In the genomic region with DNA sequence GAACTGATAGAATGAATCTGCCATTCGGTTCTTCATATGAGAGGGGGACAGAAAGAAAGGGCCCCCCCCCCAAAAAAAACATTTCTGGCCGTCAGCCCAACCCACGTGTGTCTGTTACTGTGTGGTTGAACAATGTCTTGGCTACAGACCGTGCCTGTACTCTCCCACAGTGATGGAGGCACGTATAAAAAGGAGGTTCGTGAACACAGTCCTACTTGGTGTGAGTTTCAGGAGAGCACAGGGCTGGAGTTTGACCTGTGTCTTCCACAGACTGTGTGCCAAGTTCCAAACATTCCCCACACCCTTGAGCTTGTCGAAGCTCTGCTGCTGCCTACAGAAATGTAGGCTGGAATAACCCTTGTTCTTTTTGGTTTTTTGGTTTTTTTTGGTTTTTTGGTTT, we compare ENCODE assay signal across 14 mouse cellular contexts. TPM values are rescaled to one million over a fixed set of nuclear protein-coding genes. Genes with fewer than 3 reads are reported as not detected.
DNase-seq lines count a peak whose midpoint lies in the region; ATAC-seq and TF ChIP-seq lines count a peak whose summit lies in the region.
"Had no signal": no experiment of that assay in that cellular context is flagged by ENCODE, and none has a peak within 500 bp of the region (broad histone marks: within the 10 kb centered on the region; RNA-seq: fewer than 3 reads in every experiment).

No protein-coding gene starts in this region.

- 0 out of 2 replicates have a peak, but pooled peaks have one; percentile 19 for ATAC-seq in midbrain, embryonic 16.5 days

- WGBS in kidney, adult 2 months: 18% methylated on average over 7 of the region's 7 CpGs
- 70% methylated on average over 7 of the region's 7 CpGs for WGBS in midbrain, embryonic 16.5 days
- WGBS in midbrain, embryonic 10.5 days: 70% methylated on average over 7 of the region's 7 CpGs

- intact Hi-C loops in left cerebral cortex, adult 2 months (cut with DNase I): loop anchor here (5.0 to 10.0 kb wide), 3 partner anchors 72 to 814 kb away; partner anchors contain the start of genes Btaf1 and Pcgf5
- intact Hi-C loops in left cerebral cortex, postnatal 14 days (cut with DNase I): loop anchor here (10.0 kb wide), 1 partner anchor 234 kb away; the partner anchor contains the start of gene Pcgf5

- TF ChIP-seq POLR2A in kidney, adult 2 months (IDR thresholded peaks at IDR 0.05; ENCODE audit: low read depth, low read length): no peak

- no peaks in the 10 kb centered on the region for H3K4me1 ChIP-seq in kidney, adult 2 months (ENCODE audit: control insufficient read depth, insufficient read depth, low read length)
- 0 out of 2 replicates have a peak, but pooled peaks cover 5% of the 10 kb centered on the region for H3K4me1 ChIP-seq in midbrain, embryonic 16.5 days (ENCODE audit: control insufficient read depth, insufficient read depth, low read length)
- peaks cover 12% of the 10 kb centered on the region for H3K4me1 ChIP-seq in midbrain, embryonic 10.5 days
- H3K4me1 ChIP-seq: limb, embryonic 12.5 days had no signal

- H3K9me3 ChIP-seq in midbrain, embryonic 16.5 days (replicated peaks; ENCODE audit: control insufficient read depth, low read length, poor library complexity, severe bottlenecking): no peaks in the 10 kb centered on the region
- H3K9me3 ChIP-seq in midbrain, embryonic 10.5 days (replicated peaks): no peaks in the 10 kb centered on the region
- H3K9me3 ChIP-seq: limb, embryonic 12.5 days had no signal

- H3K27me3 ChIP-seq in kidney, adult 2 months (replicated peaks; ENCODE audit: control insufficient read depth, insufficient read depth, low read length): no peaks in the 10 kb centered on the region
- H3K27me3 ChIP-seq in midbrain, embryonic 16.5 days (ENCODE audit: control insufficient read depth, insufficient read depth, low read depth, low read length): no peaks in the 10 kb centered on the region
- peaks cover 13% of the 10 kb centered on the region; the same call in 1 of the 2 replicates for H3K27me3 ChIP-seq in midbrain, embryonic 10.5 days (ENCODE audit: low read depth, poor library complexity, severe bottlenecking)

- H3K36me3 ChIP-seq in kidney, adult 2 months (ENCODE audit: control insufficient read depth, insufficient read depth, low read length): no peaks in the 10 kb centered on the region
- no peaks in the 10 kb centered on the region for H3K36me3 ChIP-seq in midbrain, embryonic 16.5 days (ENCODE audit: control insufficient read depth, insufficient read depth, low read length)
- H3K36me3 ChIP-seq in midbrain, embryonic 10.5 days: peaks cover 4% of the 10 kb centered on the region

- no peak overlapping the region for H3K9ac ChIP-seq in midbrain, embryonic 16.5 days (ENCODE audit: low read depth, low read length)
- H3K9ac ChIP-seq: limb, embryonic 12.5 days had no signal

- peak; percentile 78 for DNase-seq in heart, adult 11 months
- no peak for DNase-seq in heart, adult 8-10 months (ENCODE audit: low spot score)
- DNase-seq in kidney, adult 2 months: peak; percentile 17
- DNase-seq in kidney, adult 11 months: no peak
- DNase-seq in midbrain, embryonic 10.5 days (ENCODE audit: low spot score): no peak
- no peak for DNase-seq in left cerebral cortex, adult 2 months (ENCODE audit: extremely low spot score in 1 of 2, low spot score in 2 of 2)
- no peak for DNase-seq in left cerebral cortex, postnatal 14 days (ENCODE audit: low spot score in 2 of 2)
- DNase-seq: gastrocnemius, adult 2 months; kidney, postnatal 10 days had no signal

- TF ChIP-seq CTCF in kidney, adult 2 months (conservative IDR thresholded peaks at IDR 0.05; ENCODE audit: insufficient read depth, insufficient read length, low read depth, low read length): no peak
- no peak for TF ChIP-seq CTCF in left cerebral cortex, adult 2 months (IDR thresholded peaks at IDR 0.05)

- H3K4me2 ChIP-seq in midbrain, embryonic 16.5 days (ENCODE audit: low read length): no peak overlapping the region

- H3K4me3 ChIP-seq in kidney, adult 2 months (ENCODE audit: insufficient read depth, low read depth, low read length): no peak overlapping the region
- H3K4me3 ChIP-seq in midbrain, embryonic 16.5 days (ENCODE audit: low read depth, low read length): no peak overlapping the region
- no peak overlapping the region for H3K4me3 ChIP-seq in midbrain, embryonic 10.5 days
- no peak overlapping the region for H3K4me3 ChIP-seq in left cerebral cortex, adult 2 months
- H3K4me3 ChIP-seq: erythroblast, embryonic 14.5 days; gastrocnemius, adult 2 months; limb, embryonic 12.5 days had no signal

- no peak overlapping the region for H3K27ac ChIP-seq in kidney, adult 2 months (ENCODE audit: insufficient read depth, low read depth, low read length)
- H3K27ac ChIP-seq in midbrain, embryonic 16.5 days (ENCODE audit: low read length): no peak overlapping the region
- no peak overlapping the region for H3K27ac ChIP-seq in midbrain, embryonic 10.5 days (replicated peaks)
- no peak overlapping the region for H3K27ac ChIP-seq in left cerebral cortex, adult 2 months
- H3K27ac ChIP-seq: gastrocnemius, adult 2 months; limb, embryonic 12.5 days had no signal

RNA-seq across cellular contexts. Expression of gene Ankrd1, which starts 9.4 kb away (rescaled TPM):
- total RNA-seq in heart, adult 8-10 months (2022): 1,000 to 10,000 TPM in 2 of 4 experiments, 100 to 1,000 TPM in 2; 472 to 1,222 (median 1,005) TPM
- polyA plus RNA-seq in kidney, adult 2 months (2012; rRNA removed): 0.99 and 1.1 TPM in 2 replicates
- not detected in 2 replicates for polyA plus RNA-seq in midbrain, embryonic 16.5 days (2015; fragmentation: Nextera tagmentation; extraction: Ambion mirVana)
- polyA plus RNA-seq in midbrain, embryonic 10.5 days (2016; fragmentation: Nextera tagmentation; extraction: Ambion mirVana): 0.07 TPM in 1 of 2 replicates, not detected in the other
- not detected for total RNA-seq in left cerebral cortex, adult 2 months (2021)
- total RNA-seq in left cerebral cortex, postnatal 14 days (2021): not detected
- total RNA-seq: layer of hippocampus, postnatal 10 days; monocyte, adult 5-6 weeks had no signal
- polyA plus RNA-seq: erythroblast, embryonic 14.5 days had no signal

RNA-seq across cellular contexts. Expression of gene Rpp30, which starts 26.9 kb away (rescaled TPM):
- total RNA-seq in heart, adult 8-10 months (2022): 10 to 100 TPM; 12.7 to 16.2 (median 15.0) TPM
- polyA plus RNA-seq in kidney, adult 2 months (2012; rRNA removed): 3.6 and 3.8 TPM in 2 replicates
- polyA plus RNA-seq in midbrain, embryonic 16.5 days (2015; fragmentation: Nextera tagmentation; extraction: Ambion mirVana): 66.6 and 73.3 TPM in 2 replicates
- polyA plus RNA-seq in midbrain, embryonic 10.5 days (2016; fragmentation: Nextera tagmentation; extraction: Ambion mirVana): 118 and 123 TPM in 2 replicates
- 10 to 100 TPM; 15.2 to 16.9 TPM for total RNA-seq in left cerebral cortex, adult 2 months (2021)
- total RNA-seq in left cerebral cortex, postnatal 14 days (2021): 10 to 100 TPM; 15.6 to 15.7 TPM

RNA-seq across cellular contexts. Expression of gene Htr7, which starts 53.2 kb away (rescaled TPM):
- under 1 TPM; 0.37 to 0.47 (median 0.39) TPM for total RNA-seq in heart, adult 8-10 months (2022)
- polyA plus RNA-seq in kidney, adult 2 months (2012; rRNA removed): 0.06 and 0.11 TPM in 2 replicates
- 10.2 and 11.7 TPM in 2 replicates for polyA plus RNA-seq in midbrain, embryonic 16.5 days (2015; fragmentation: Nextera tagmentation; extraction: Ambion mirVana)
- polyA plus RNA-seq in midbrain, embryonic 10.5 days (2016; fragmentation: Nextera tagmentation; extraction: Ambion mirVana): 0.32 and 0.36 TPM in 2 replicates
- 10 to 100 TPM; 13.0 to 13.5 TPM for total RNA-seq in left cerebral cortex, adult 2 months (2021)
- 10 to 100 TPM; 10.5 to 11.7 TPM for total RNA-seq in left cerebral cortex, postnatal 14 days (2021)
- total RNA-seq: monocyte, adult 5-6 weeks had no signal
- polyA plus RNA-seq: erythroblast, embryonic 14.5 days had no signal

Comparison
In these comparisons a context has a peak if more than half of its experiments do, and no peak if none do; other contexts are left out.
1. DNase-seq: peak in heart, adult 11 months (single experiment) and kidney, adult 2 months (single experiment); none in heart, adult 8-10 months (single experiment), kidney, adult 11 months (single experiment), midbrain, embryonic 10.5 days (single experiment), left cerebral cortex, adult 2 months (0 of 2) and left cerebral cortex, postnatal 14 days (0 of 2).
2. RNA of gene Ankrd1, which starts 9.4 kb away (total RNA-seq): 472 to 1,222 TPM in heart, adult 8-10 months; not detected in left cerebral cortex, adult 2 months and not detected in left cerebral cortex, postnatal 14 days; every median in the first group is over 100 times any median in the second.
3. RNA of gene Htr7, which starts 53.2 kb away (total RNA-seq): 13.0 to 13.5 TPM in left cerebral cortex, adult 2 months and 10.5 to 11.7 TPM in left cerebral cortex, postnatal 14 days; 0.37 to 0.47 TPM in heart, adult 8-10 months; every median in the first group is over 4 times any median in the second.